Mouse (Mus musculus) kidney, adult 9 months (tissue): ENCODE measurements around the gene Gm49384.

Experiments used
- DNase-seq: peaks from one replicate; pipeline ENCODE4 v3.0.0; 2022

Gm49384 gene

GRCm38 (mm10) chr12:69198985-69199384 is 5.1 kb downstream of the Gm49384 start:
- no peak for DNase-seq

GRCm38 (mm10) chr12:69198164-69198535 is 5.9 kb downstream of the Gm49384 start, which contains the start of gene Dnaaf2:
Gene Dnaaf2, minus strand, starts transcription at chr12:69198429.
- DNase-seq, result peak; percentile 88

GRCm38 (mm10) chr12:69197378-69198163 is 6.5 kb downstream of the Gm49384 start:
- peak; percentile 33 for DNase-seq

- DNase-seq, result peak; percentile 60
These were observed 7.4 kb downstream of the Gm49384 start, which contains the start of gene Gm49383 for GRCm38 (mm10) chr12:69196444-69197377. Gene Gm49383, minus strand, starts transcription at chr12:69197104.

GRCm38 (mm10) chr12:69192637-69193036 is 11.4 kb downstream of the Gm49384 start:
- no peak for DNase-seq

- no peak for DNase-seq
These were observed 12.7 kb downstream of the Gm49384 start for GRCm38 (mm10) chr12:69191396-69191795.

- no peak for DNase-seq
These were observed 13.5 kb downstream of the Gm49384 start for GRCm38 (mm10) chr12:69190522-69190921.

- no peak for DNase-seq
These were observed 14.0 kb downstream of the Gm49384 start for GRCm38 (mm10) chr12:69190074-69190473.

GRCm38 (mm10) chr12:69186811-69187471 is 17.1 kb downstream of the Gm49384 start:
- DNase-seq, result peak; percentile 84

- DNase-seq, result peak; percentile 21
These were observed 18.7 kb downstream of the Gm49384 start for GRCm38 (mm10) chr12:69185371-69185770.

GRCm38 (mm10) chr12:69184342-69185295 is 19.4 kb downstream of the Gm49384 start:
- peak; percentile 57 for DNase-seq

- peak; percentile 98 for DNase-seq
These were observed 20.3 kb downstream of the Gm49384 start, which contains the start of the genes Rpl36al and Mgat2 for GRCm38 (mm10) chr12:69183583-69184308. Gene Rpl36al, minus strand, starts transcription at chr12:69184083. Gene Mgat2, plus strand, starts transcription at chr12:69184157.

GRCm38 (mm10) chr12:69181800-69182199 is 22.3 kb downstream of the Gm49384 start:
- no peak for DNase-seq

GRCm38 (mm10) chr12:69179371-69179770 is 24.7 kb downstream of the Gm49384 start:
- no peak for DNase-seq

- DNase-seq, result no peak
These were observed 26.5 kb downstream of the Gm49384 start for GRCm38 (mm10) chr12:69177526-69177925.

- DNase-seq, result no peak
These were observed 28.1 kb downstream of the Gm49384 start for GRCm38 (mm10) chr12:69175975-69176374.

- DNase-seq, result no peak
These were observed 32.8 kb downstream of the Gm49384 start for GRCm38 (mm10) chr12:69171307-69171706.

GRCm38 (mm10) chr12:69168461-69169106 is 35.5 kb downstream of the Gm49384 start, which contains the start of gene Lrr1:
Gene Lrr1, plus strand, starts transcription at chr12:69168814.
- DNase-seq, result peak; percentile 94

GRCm38 (mm10) chr12:69167656-69168460 is 36.2 kb downstream of the Gm49384 start:
- DNase-seq, result no peak
